Mouse (Mus musculus): ENCODE results near the gene Xirp1.

The Xirp1 gene

GRCm38 (mm10) chr9:119970221-119970620 lies 53.2 kb downstream of the Xirp1 start:
- DNase-seq (ENCODE audit: low spot score), result peak; percentile 57

DNA sequence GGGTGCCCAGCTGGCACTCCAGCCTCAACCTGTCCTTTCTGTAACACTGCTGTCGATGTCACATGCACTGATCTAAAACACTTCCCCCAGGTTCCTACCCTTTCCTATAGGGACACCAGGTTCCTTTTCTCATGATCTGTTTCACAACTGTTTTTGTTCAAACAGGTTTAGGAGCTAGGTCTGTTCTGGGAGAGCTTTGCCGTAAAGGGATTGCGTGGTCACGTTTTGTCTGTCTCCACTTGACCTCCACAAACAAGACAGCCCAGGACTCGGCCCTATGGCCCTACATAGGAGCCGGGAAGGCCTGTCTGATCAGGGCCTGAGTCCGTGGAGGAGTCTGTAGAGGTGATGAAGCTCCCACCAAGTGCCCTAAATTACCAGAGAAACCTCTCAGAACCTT lies 53.6 kb downstream of the Xirp1 start:
- DNase-seq (ENCODE audit: low spot score), result no peak

DNA sequence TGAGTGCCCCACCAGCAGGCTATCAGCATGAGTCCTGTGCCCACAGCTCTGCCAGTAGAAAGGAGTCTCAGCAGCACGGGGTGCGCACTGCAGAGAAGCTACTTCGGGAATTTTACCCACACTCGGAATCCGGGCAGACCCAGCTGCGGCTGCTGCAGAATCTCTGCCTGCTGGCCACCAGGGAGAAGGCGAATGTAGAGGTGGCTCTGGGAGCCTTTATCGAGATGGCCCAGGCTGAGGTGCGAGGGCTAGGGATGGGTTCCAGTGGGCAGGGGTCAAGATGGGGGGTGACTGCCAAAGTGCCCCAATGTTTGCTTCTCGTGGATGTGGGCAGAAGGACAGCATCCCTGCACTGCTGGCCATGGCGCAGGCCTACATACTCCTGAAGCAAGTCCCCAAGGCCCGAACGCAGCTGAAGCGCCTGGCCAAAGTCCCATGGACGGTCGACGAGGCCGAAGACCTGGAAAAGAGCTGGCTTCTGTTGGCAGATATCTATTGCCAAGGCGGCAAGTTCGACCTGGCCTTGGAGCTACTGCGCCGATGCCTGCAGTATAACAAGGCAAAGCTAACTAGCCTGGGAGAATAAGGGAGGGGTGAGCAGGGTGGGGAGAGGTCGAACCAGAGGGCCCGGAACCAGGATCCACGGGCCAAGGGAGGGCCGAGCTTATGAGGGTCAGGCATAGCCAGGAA lies 57.0 kb downstream of the Xirp1 start:
- no peak for DNase-seq (ENCODE audit: low spot score)

DNA sequence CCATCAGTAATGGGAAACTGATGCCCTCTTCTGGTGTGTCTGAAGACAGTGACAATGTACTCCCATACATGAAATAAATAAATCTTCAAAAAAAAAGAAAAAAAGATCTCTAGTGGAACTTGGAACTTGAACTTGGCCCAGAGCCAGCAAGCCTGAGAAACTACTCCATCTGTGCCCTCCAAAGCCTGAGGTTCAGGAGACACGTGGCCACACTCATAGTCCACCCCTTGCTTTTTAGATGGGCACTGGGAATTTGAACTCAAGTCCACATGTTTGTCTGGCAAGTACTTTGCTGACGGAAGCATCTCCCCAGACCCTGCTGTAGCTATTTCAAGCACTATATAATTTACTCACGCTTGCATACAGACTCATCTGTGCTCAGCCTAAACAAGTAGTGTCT lies 58.2 kb downstream of the Xirp1 start:
- no peak for DNase-seq (ENCODE audit: low spot score)

DNA sequence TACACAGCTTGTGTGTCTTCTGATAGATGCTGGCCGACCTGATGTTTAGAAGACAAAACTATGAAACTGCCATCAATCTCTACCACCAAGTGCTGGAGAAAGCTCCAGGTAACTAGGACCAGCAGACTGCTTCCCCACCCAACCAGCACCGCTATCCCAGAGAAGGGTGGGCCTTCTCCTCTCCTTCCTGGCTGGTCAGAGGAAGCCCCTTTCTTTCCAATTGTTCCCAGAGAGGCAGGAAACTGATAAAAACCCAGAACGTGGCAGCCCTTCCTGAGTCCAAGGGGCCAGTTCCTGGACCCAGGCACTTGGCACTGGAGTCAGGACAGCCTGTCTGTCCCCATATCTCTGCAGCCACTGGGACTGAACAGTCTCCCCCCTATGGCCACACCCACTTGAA lies 59.2 kb downstream of the Xirp1 start:
- DNase-seq (ENCODE audit: low spot score), result no peak

Measured in embryo, embryonic 10.5 days (tissue).